ENCODE assay signal across 24 mouse cellular contexts in the genomic region with DNA sequence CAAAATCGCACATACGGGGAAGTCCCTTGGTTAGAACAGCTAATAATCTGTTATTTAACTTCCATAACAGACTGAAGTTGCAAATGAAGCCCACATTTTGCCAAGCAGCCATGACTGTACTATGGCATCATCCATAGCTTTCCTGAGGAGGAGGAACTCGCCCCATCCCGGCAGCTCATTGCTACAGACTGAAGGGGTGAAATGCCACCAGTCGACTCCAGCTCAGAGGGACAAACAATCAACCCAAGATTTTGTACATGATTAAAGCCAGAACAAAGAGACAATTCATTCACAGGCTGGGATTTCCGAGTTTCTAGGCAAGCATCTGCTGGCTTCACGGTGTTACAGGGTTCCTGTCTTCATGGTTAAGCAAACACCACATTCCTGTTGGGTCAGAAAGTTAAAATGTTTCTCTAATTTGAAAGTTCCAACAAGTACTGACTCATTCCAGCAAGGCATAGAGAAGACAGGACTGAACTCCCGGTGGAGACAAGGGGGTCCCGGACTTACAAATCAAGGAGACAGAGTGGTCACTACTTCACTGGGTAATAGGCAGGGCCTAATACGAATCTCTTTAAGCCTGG. TPM values are rescaled to one million over a fixed set of nuclear protein-coding genes. Genes with fewer than 3 reads are reported as not detected.
"Had no signal": no experiment of that assay in that cellular context is flagged by ENCODE, and none has a peak within 500 bp of the region (broad histone marks: within the 10 kb centered on the region; RNA-seq: fewer than 3 reads in every experiment).

No protein-coding gene starts in this region.

- H3K27me3 ChIP-seq: midbrain, embryonic 12.5 days; neural tube, embryonic 13.5 days; neural tube, embryonic 15.5 days; stomach, embryonic 15.5 days had no signal

- H3K4me2 ChIP-seq: lung, embryonic 14.5 days; midbrain, embryonic 12.5 days; neural tube, embryonic 13.5 days; neural tube, embryonic 15.5 days; stomach, embryonic 15.5 days had no signal

- H3K4me1 ChIP-seq: midbrain, embryonic 10.5 days; midbrain, embryonic 12.5 days; neural tube, embryonic 13.5 days; neural tube, embryonic 15.5 days; stomach, embryonic 15.5 days had no signal

- H3K9me3 ChIP-seq: midbrain, embryonic 10.5 days; midbrain, embryonic 12.5 days; neural tube, embryonic 13.5 days; neural tube, embryonic 15.5 days; stomach, embryonic 15.5 days had no signal

- DNase-seq: lung, adult 18-20 months; lung, embryonic 14.5 days; lung, postnatal 10 days; lung, postnatal 4 days; midbrain, embryonic 14.5 days; retina, postnatal 1 day; right cerebral cortex, adult 18-20 months; right cerebral cortex, postnatal 25 days; thymus, adult 2 months; thymus, postnatal 25 days; thymus, postnatal 4 days had no signal

- H3K4me3 ChIP-seq: midbrain, embryonic 10.5 days; midbrain, embryonic 12.5 days; myocyte; neural tube, embryonic 13.5 days; neural tube, embryonic 15.5 days; stomach, embryonic 15.5 days had no signal

- H3K9ac ChIP-seq: lung, embryonic 14.5 days; midbrain, embryonic 12.5 days; neural tube, embryonic 13.5 days; neural tube, embryonic 15.5 days; stomach, embryonic 15.5 days had no signal

- H3K36me3 ChIP-seq: midbrain, embryonic 10.5 days; midbrain, embryonic 12.5 days; neural tube, embryonic 13.5 days; neural tube, embryonic 15.5 days; stomach, embryonic 15.5 days had no signal

- H3K27ac ChIP-seq: midbrain, embryonic 10.5 days; midbrain, embryonic 12.5 days; neural tube, embryonic 13.5 days; neural tube, embryonic 15.5 days; stomach, embryonic 15.5 days; stomach, postnatal 0 days had no signal

- ATAC-seq: midbrain, embryonic 16.5 days had no signal

RNA-seq across cellular contexts. Expression of a gene that starts 1.7 kb away (rescaled TPM):
- total RNA-seq: megakaryocyte-erythroid progenitor cell, adult 5-6 weeks had no signal
- polyA plus RNA-seq: lung, embryonic 14.5 days; lung, embryonic 16.5 days; midbrain, embryonic 10.5 days; midbrain, embryonic 12.5 days; midbrain, embryonic 14.5 days; myocyte; neural tube, embryonic 11.5 days; neural tube, embryonic 13.5 days; neural tube, embryonic 15.5 days; spleen, adult 2 months; stomach, embryonic 15.5 days; stomach, postnatal 0 days had no signal

RNA-seq across cellular contexts. Expression of a gene that starts 34.0 kb away (rescaled TPM):
- total RNA-seq: megakaryocyte-erythroid progenitor cell, adult 5-6 weeks had no signal
- polyA plus RNA-seq: lung, embryonic 14.5 days; lung, embryonic 16.5 days; midbrain, embryonic 10.5 days; midbrain, embryonic 12.5 days; midbrain, embryonic 14.5 days; midbrain, embryonic 16.5 days; myocyte; neural tube, embryonic 11.5 days; neural tube, embryonic 13.5 days; neural tube, embryonic 15.5 days; spleen, adult 2 months; stomach, postnatal 0 days; thymus, adult 2 months; urinary bladder, adult 2 months had no signal

RNA-seq across cellular contexts. Expression of a gene that starts 36.0 kb away (rescaled TPM):
- polyA plus RNA-seq: midbrain, embryonic 14.5 days; myocyte; thymus, adult 2 months had no signal
